Mouse (Mus musculus): ENCODE results near the gene Pdzd7. TPM values are rescaled to one million over a fixed set of nuclear protein-coding genes. Genes with fewer than 3 reads are reported as not detected.

Gene Pdzd7
- polyA plus RNA-seq (2014; fragmentation: Illumina TruSeq; extraction: RNeasy Lipid Tissue Mini Kit (QIAGEN cat#74804); ENCODE audit: low read depth, low replicate concordance) = not detected

GRCm38 (mm10) chr19:45045651-45046050, at the start of gene Pdzd7:
Gene Pdzd7, minus strand, starts transcription at chr19:45045717.

DNA sequence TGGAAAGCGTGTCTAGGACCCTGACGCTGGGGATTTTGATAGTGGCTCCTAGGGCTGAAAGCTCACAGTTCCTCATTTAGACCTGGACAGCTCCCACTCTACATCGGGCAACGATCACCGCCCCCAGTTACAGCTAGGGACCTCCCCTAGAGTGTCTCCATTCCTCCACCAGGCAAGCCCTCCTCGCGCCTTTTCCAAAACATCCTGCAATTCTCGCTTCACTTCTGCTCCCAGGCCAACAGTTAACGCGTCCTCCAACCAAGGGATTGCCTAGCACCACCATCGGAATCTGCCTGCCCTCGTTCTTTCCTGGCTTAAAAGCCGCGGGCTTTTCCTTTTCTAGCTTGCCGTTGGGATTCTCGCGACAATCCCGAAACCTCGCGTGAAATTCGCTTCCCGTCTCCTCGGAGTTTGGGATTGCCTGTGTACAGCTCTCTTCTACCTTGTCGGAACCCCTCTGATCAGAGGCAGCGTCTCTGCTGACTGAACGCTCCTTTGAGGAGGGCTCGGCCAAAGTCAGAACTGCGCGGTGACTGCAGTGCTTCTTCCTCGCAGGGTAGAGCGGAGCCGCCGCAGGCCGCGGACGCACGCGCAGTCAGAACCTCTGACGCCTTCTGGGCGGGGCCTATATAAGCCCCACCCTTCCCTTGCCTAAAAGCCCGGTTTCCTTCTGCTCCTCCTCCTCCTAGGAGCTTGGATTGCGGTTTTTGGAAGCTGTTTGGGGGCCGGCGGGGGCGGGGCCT, 29.2 kb upstream of the Pdzd7 start, which contains the start of gene Kazald1:
Kazald1 (plus strand) TSS at position 662 of the 743 bp plus-strand sequence.

GRCm38 (mm10) chr19:45047417-45047934, 2.0 kb upstream of the Pdzd7 start, which contains the start of gene Sfxn3:
Gene Sfxn3, plus strand, starts transcription at chr19:45047503.

DNA sequence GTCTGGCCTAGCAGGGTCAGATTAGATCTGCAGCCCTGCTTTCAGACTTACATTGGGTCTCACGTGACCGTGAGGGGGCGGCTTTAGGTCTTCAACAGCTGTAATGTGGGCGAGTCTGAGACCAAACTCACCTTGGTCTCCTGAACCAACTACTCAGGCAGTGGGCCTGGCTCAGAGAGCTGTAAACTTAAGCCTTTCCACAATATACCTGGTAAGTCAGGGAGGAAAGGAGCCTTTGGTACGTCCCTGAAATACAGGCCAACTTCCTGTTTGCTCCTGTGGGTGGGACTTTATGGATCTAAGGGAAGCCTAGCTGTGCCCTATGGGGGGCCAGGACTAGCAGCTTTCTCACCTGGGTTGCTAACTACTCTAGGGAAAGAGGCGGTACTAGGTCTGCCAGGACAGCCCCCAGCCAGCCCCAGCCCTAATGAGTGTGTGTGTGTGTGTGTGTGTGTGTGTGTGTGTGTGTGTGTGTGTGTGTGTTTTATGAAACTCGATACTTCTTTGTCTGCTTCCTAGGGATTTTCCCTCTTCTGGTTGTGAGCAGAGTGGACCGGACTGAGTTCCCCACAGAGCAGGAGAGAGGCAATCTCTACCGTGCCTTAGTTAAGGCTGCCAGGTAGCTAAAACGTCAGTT, 31.1 kb downstream of the Pdzd7 start, which contains the start of gene Lzts2:
Lzts2 (plus strand) TSS at position 80 of the 637 bp plus-strand sequence.

DNA sequence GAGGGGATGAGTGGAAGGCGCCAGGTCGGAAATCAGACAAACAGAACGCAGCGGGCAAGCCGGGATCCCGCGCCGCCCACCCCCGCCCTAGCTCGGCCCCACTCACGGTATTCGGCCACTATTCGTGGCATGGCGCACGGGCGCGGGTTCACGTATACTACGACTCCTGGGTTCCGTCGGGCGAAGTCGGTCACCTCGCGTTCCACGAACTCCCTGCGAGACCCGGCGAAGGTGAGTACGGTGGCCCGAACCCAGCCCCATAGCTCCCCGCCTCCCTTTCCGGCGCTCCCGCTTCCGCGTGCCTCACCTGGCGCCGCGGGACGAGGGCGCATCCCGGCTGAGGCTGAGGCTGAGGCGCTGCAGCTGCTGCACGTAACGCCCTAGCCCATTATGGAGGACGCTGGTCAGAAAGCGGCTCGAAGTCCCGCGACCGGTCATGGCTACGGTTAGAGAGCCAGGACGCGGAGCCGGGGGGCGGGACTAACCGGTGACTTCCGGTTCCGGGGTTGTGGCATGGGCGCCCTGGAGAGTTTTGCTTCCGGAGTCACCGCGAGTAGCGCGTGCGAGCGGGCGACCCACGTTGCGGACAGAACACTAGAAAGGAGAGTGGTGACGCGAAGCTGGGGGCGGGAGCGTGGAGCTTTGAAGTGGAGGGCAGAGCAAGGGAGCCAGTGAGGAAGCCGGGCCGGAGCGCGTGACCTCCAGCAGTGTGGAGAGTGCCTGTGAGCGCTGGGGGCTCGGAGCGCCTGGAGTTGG, 39.4 kb downstream of the Pdzd7 start, which contains the start of gene Mrpl43:
Mrpl43 (minus strand) TSS at position 486 of the 756 bp plus-strand sequence.

DNA sequence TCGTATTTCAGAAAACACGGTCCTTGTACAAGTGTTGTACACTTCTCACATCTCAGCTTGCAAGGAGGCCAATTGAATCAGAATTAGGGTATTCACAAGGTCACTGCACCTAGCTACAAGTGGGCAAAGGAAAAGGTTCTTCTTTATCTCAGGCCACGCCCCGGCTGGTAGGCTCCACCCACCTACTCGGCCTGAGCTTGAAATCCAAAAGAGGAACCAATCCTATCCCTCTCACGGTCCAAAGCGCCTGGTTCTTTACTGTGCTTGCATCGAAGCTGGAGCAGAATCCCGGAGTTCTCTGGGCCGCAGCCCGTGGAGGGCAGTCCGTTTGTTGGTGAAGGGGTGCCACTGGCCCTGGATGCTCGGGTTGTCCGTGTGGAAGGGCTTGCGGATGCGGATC, 40.1 kb downstream of the Pdzd7 start, which contains the start of gene Twnk:
Twnk (plus strand) TSS at position 220 of the 400 bp plus-strand sequence.

DNA sequence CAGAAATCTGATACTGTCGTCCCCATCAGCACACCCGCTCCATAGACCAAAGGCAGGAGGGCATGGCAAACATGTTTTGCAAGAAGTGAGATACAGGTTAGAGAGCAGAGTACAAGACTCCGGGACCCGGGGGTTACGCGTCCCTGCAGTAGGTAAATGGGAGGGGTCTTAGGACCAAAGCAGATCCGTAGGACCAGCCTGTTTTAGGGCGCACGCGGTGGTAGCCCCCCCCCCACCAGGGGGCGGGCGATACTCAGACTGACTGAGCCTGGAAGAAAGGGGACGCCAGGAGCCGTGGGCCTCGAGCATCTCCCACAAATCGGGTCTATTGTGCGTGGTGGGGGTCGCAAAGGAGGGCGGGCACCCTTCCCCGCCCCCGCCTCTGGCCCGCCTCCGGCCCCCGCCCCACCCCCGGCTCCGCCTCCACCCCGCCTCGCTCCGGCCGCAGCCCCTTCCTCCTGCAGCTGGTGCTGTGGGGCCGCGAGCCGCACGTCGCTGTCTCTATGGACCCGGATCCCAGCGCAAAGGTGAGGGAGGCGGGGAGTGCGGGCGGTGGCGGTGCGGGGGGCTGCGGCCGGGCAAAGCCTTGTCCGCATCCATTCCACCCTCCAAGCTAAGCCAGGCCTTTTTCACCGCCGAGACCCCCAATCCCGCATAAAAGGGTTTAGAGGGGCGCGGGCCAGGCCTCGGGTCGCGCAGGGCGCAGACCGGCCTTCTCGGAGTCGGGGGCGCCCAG, 56.5 kb downstream of the Pdzd7 start, which contains the start of gene Sema4g:
Sema4g (plus strand) TSS at position 271 of the 736 bp plus-strand sequence.

Other genes with a start within 250 kb of the Pdzd7 start
- 13.1 TPM for gene Slf2, start 114.6 kb downstream of the Pdzd7 start, polyA plus RNA-seq (2014; fragmentation: Illumina TruSeq; extraction: RNeasy Lipid Tissue Mini Kit (QIAGEN cat#74804); ENCODE audit: low read depth, low replicate concordance)
- gene Sema4g, start 56.6 kb downstream of the Pdzd7 start, polyA plus RNA-seq (2014; fragmentation: Illumina TruSeq; extraction: RNeasy Lipid Tissue Mini Kit (QIAGEN cat#74804); ENCODE audit: low read depth, low replicate concordance) = 35.7 TPM
- gene Twnk, start 40.1 kb downstream of the Pdzd7 start, polyA plus RNA-seq (2014; fragmentation: Illumina TruSeq; extraction: RNeasy Lipid Tissue Mini Kit (QIAGEN cat#74804); ENCODE audit: low read depth, low replicate concordance) = 5.5 TPM
- 10.2 TPM for gene Mrpl43, start 39.3 kb downstream of the Pdzd7 start, polyA plus RNA-seq (2014; fragmentation: Illumina TruSeq; extraction: RNeasy Lipid Tissue Mini Kit (QIAGEN cat#74804); ENCODE audit: low read depth, low replicate concordance)
- 0.56 TPM for gene Lzts2, start 31.3 kb downstream of the Pdzd7 start, polyA plus RNA-seq (2014; fragmentation: Illumina TruSeq; extraction: RNeasy Lipid Tissue Mini Kit (QIAGEN cat#74804); ENCODE audit: low read depth, low replicate concordance)
- gene Sfxn3, start 1.8 kb upstream of the Pdzd7 start, polyA plus RNA-seq (2014; fragmentation: Illumina TruSeq; extraction: RNeasy Lipid Tissue Mini Kit (QIAGEN cat#74804); ENCODE audit: low read depth, low replicate concordance) = 1.0 TPM
- not detected for gene Kazald1, start 29.5 kb upstream of the Pdzd7 start, polyA plus RNA-seq (2014; fragmentation: Illumina TruSeq; extraction: RNeasy Lipid Tissue Mini Kit (QIAGEN cat#74804); ENCODE audit: low read depth, low replicate concordance)
- not detected for gene Tlx1, start 105.0 kb upstream of the Pdzd7 start, polyA plus RNA-seq (2014; fragmentation: Illumina TruSeq; extraction: RNeasy Lipid Tissue Mini Kit (QIAGEN cat#74804); ENCODE audit: low read depth, low replicate concordance)
- gene Lbx1, start 190.1 kb upstream of the Pdzd7 start, polyA plus RNA-seq (2014; fragmentation: Illumina TruSeq; extraction: RNeasy Lipid Tissue Mini Kit (QIAGEN cat#74804); ENCODE audit: low read depth, low replicate concordance) = not detected

All from liver, adult 10 weeks (tissue).